ENCODE assay signal across 10 mouse cellular contexts in genomic region chr1:133187948-133188680, GRCm38 (mm10). TPM values are rescaled to one million over a fixed set of nuclear protein-coding genes. Genes with fewer than 3 reads are reported as not detected.
A peak's percentile ranks its signal among the peaks of the same experiment; 100 is the strongest.
DNase-seq lines count a peak whose midpoint lies in the region; ATAC-seq lines count a peak whose summit lies in the region.
"Had no signal": no experiment of that assay in that cellular context is flagged by ENCODE, and none has a peak within 500 bp of the region (broad histone marks: within the 10 kb centered on the region; RNA-seq: fewer than 3 reads in every experiment).

No protein-coding gene starts in this region.

- H3K9ac ChIP-seq in hindbrain, embryonic 13.5 days = peak overlapping the region; percentile 35; the same call in 1 of the 2 replicates
- 0 out of 2 replicates have a peak overlapping the region, but pooled peaks have one; percentile 13 for H3K9ac ChIP-seq in neural tube, embryonic 13.5 days

- peak overlapping the region; percentile 31 for H3K4me2 ChIP-seq in hindbrain, embryonic 13.5 days
- H3K4me2 ChIP-seq in neural tube, embryonic 13.5 days = peak overlapping the region; percentile 6

- ATAC-seq in hindbrain, embryonic 13.5 days (ENCODE audit: low FRiP score) = peak; percentile 81
- peak; percentile 69 for ATAC-seq in neural tube, embryonic 13.5 days (ENCODE audit: low read depth)

- 5% methylated on average over 4 of the region's 4 CpGs for WGBS in hindbrain, embryonic 13.5 days
- WGBS in neural tube, embryonic 13.5 days = 9% methylated on average over 4 of the region's 4 CpGs

- H3K4me1 ChIP-seq in hindbrain, embryonic 13.5 days (replicated peaks) = peaks cover 66% of the 10 kb centered on the region
- peaks cover 66% of the 10 kb centered on the region for H3K4me1 ChIP-seq in neural tube, embryonic 13.5 days (replicated peaks)

- H3K27me3 ChIP-seq in hindbrain, embryonic 13.5 days = no peaks in the 10 kb centered on the region
- H3K27me3 ChIP-seq in neural tube, embryonic 13.5 days = no peaks in the 10 kb centered on the region

- DNase-seq in left cerebral cortex, postnatal 4 days = peak; percentile 97
- no peak for DNase-seq in left cerebral cortex, postnatal 36 days (ENCODE audit: low spot score in 2 of 2)
- peak; percentile 83 for DNase-seq in embryo, embryonic 9.5 days (ENCODE audit: extremely low spot score)
- no peak for DNase-seq in T-cell, adult 2 months (ENCODE audit: low spot score)
- DNase-seq in ovary, postnatal 10 days (ENCODE audit: low spot score) = no peak
- DNase-seq in left cerebral cortex, postnatal 25 days (ENCODE audit: low spot score in 2 of 2) = no peak
- DNase-seq: thymus, postnatal 25 days had no signal

- intact Hi-C loops in left cerebral cortex, postnatal 4 days (cut with DNase I) = loop anchor here (10.0 kb wide), 1 partner anchor 77 kb away; no protein-coding TSS in a partner anchor
- intact Hi-C loops in left cerebral cortex, postnatal 36 days (cut with DNase I) = no loop called here
- intact Hi-C loops in left cerebral cortex, postnatal 25 days (cut with DNase I) = no loop called here

- peak overlapping the region; percentile 92 for H3K27ac ChIP-seq in hindbrain, embryonic 13.5 days
- peak overlapping the region; percentile 80 for H3K27ac ChIP-seq in neural tube, embryonic 13.5 days (replicated peaks)

- no peak overlapping the region for H3K4me3 ChIP-seq in hindbrain, embryonic 13.5 days
- no peak overlapping the region for H3K4me3 ChIP-seq in neural tube, embryonic 13.5 days
- H3K4me3 ChIP-seq: erythroblast, embryonic 14.5 days had no signal

- H3K9me3 ChIP-seq in hindbrain, embryonic 13.5 days = no peaks in the 10 kb centered on the region
- H3K9me3 ChIP-seq in neural tube, embryonic 13.5 days = no peaks in the 10 kb centered on the region

- peaks cover 8% of the 10 kb centered on the region for H3K36me3 ChIP-seq in hindbrain, embryonic 13.5 days
- H3K36me3 ChIP-seq in neural tube, embryonic 13.5 days = peaks cover 10% of the 10 kb centered on the region

RNA-seq across cellular contexts. Expression of gene Plekha6, which starts 24.1 kb away (rescaled TPM):
- total RNA-seq in left cerebral cortex, postnatal 4 days (2021) = 10 to 100 TPM; 61.7 to 63.2 TPM
- 10 to 100 TPM; 66.5 to 87.4 TPM for total RNA-seq in left cerebral cortex, postnatal 36 days (2021)
- 20.4 and 20.7 TPM in 2 replicates for polyA plus RNA-seq in hindbrain, embryonic 13.5 days (2015; fragmentation: Nextera tagmentation; extraction: Ambion mirVana)
- polyA plus RNA-seq in neural tube, embryonic 13.5 days (2015; fragmentation: Nextera tagmentation; extraction: Ambion mirVana) = 25.8 and 27.4 TPM in 2 replicates
- total RNA-seq in left cerebral cortex, postnatal 25 days (2021) = 10 to 100 TPM; 72.2 to 84.2 TPM

RNA-seq across cellular contexts. Expression of gene Ppp1r15b, which starts 57.2 kb away (rescaled TPM):
- total RNA-seq in left cerebral cortex, postnatal 4 days (2021) = 10 to 100 TPM; 44.0 to 45.4 TPM
- 10 to 100 TPM; 41.7 to 42.4 TPM for total RNA-seq in left cerebral cortex, postnatal 36 days (2021)
- 29.2 TPM in 2 replicates for polyA plus RNA-seq in hindbrain, embryonic 13.5 days (2015; fragmentation: Nextera tagmentation; extraction: Ambion mirVana)
- polyA plus RNA-seq in neural tube, embryonic 13.5 days (2015; fragmentation: Nextera tagmentation; extraction: Ambion mirVana) = 27.8 and 30.8 TPM in 2 replicates
- 10 to 100 TPM; 43.4 to 45.7 TPM for total RNA-seq in left cerebral cortex, postnatal 25 days (2021)

Comparison
In these comparisons a context has a peak if more than half of its experiments do, and no peak if none do; other contexts are left out.
1. DNase-seq: peak in left cerebral cortex, postnatal 4 days (single experiment) and embryo, embryonic 9.5 days (single experiment); none in left cerebral cortex, postnatal 36 days (0 of 2), T-cell, adult 2 months (single experiment), ovary, postnatal 10 days (single experiment) and left cerebral cortex, postnatal 25 days (0 of 2).